Mouse (Mus musculus): ENCODE results near the gene Cfap70. TPM values are rescaled to one million over a fixed set of nuclear protein-coding genes. Genes with fewer than 3 reads are reported as not detected.

Cfap70 gene
- total and polyA plus RNA-seq, 2 experiments from 2014 or later = 1.4 to 2.1 TPM

DNA sequence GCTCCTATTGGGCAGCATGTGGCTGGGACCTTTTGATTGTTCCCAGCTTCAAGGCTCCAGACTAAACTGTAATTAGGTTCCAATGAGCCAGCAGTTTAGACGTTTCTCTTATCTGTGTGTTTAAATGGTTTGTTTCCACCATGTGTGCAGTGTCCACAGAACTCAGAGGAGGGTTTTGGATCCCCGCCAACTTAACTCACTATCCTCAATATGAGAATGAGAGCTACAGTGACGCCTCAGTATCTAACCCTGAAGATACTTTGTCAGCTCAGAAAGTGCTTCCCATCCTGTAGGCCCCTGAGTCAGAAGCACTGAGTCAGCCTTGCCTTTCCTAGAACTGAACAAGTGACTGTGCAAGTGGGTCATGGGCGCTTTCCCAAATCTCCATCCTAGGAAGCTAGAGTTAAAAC, 74.9 kb downstream of the Cfap70 start:
- Histone ChIP-seq H3K4me1 (ENCODE audit: insufficient read depth) (no peaks in the 10 kb centered on the region), H3K4me3 (ENCODE audit: low read depth, low read length) (no peak overlapping the region), H3K4me2 (ENCODE audit: low read depth) (no peak overlapping the region), H3K9ac (no peak overlapping the region), H3K27ac (ENCODE audit: low read depth, low read length) (no peak overlapping the region), H3K36me3 (ENCODE audit: insufficient read depth) (peaks cover 57% of the 10 kb centered on the region), H3K9me3 (ENCODE audit: low read length) (no peaks in the 10 kb centered on the region), H3K27me3 (ENCODE audit: insufficient read depth, low read length) (no peaks in the 10 kb centered on the region)
- DNase-seq (no peak), ATAC-seq (no peak)
- no peak for TF ChIP-seq CTCF (IDR thresholded peaks at IDR 0.05; ENCODE audit: low read depth)
- 76% methylated on average over 4 of the region's 4 CpGs for WGBS

DNA sequence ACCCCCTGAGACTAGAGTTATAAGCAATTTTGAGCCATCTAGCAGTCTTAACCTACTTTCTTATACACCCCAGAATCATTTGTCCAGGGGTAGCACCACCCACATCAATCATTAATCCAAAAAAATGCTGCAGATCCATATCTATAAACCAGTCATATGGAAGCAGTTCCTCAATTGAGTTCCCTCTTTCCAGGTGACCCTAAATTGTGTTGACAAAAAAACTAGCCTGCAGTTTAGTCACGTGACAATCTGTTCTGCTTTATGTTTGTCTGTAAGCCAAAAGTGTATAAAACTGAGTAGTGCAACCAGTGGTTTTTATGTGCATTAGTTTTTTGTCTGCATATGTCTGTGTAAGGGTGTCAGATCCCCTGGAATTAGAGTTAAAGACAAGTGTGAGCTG, 80.2 kb downstream of the Cfap70 start:
- Histone ChIP-seq H3K27ac (ENCODE audit: low read depth, low read length) (no peak overlapping the region), H3K4me3 (ENCODE audit: low read depth, low read length) (no peak overlapping the region), H3K27me3 (ENCODE audit: insufficient read depth, low read length) (no peaks in the 10 kb centered on the region), H3K9me3 (ENCODE audit: low read length) (no peaks in the 10 kb centered on the region), H3K36me3 (ENCODE audit: insufficient read depth) (peaks cover 51% of the 10 kb centered on the region), H3K4me1 (ENCODE audit: insufficient read depth) (no peaks in the 10 kb centered on the region), H3K9ac (no peak overlapping the region), H3K4me2 (ENCODE audit: low read depth) (no peak overlapping the region)
- WGBS = 89% methylated on average over 1 of the region's 1 CpGs
- ATAC-seq (no peak), DNase-seq (no peak)
- TF ChIP-seq CTCF (IDR thresholded peaks at IDR 0.05; ENCODE audit: low read depth) = no peak

DNA sequence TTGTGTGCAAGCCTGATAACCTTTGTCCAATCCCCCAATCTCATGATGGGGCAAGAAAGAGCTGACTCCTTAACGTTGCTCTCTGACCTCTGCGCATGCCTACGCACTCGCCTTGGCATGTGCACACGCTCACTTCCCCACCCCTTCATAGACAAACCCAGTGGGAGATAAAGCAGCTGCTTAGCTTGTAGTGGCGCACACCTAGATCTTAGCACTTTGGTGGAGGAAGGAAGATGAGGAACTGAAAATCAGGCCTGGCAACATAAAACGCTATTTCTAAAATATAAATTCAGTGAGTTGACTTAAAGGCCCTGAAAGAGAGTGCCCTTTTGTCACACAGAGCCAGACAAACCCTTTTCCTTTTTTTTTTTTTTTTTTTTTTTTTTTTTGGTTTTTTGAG, 81.2 kb downstream of the Cfap70 start:
- no peaks in the 10 kb centered on the region for H3K9me3 ChIP-seq (ENCODE audit: low read length)
- TF ChIP-seq CTCF (IDR thresholded peaks at IDR 0.05; ENCODE audit: low read depth) = no peak
- no peak overlapping the region for H3K27ac ChIP-seq (ENCODE audit: low read depth, low read length)
- WGBS = 89% methylated on average over 7 of the region's 7 CpGs
- H3K9ac ChIP-seq = no peak overlapping the region
- H3K27me3 ChIP-seq (ENCODE audit: insufficient read depth, low read length) = no peaks in the 10 kb centered on the region
- no peak overlapping the region for H3K4me3 ChIP-seq (ENCODE audit: low read depth, low read length)
- ATAC-seq (no peak), DNase-seq (no peak)
- no peak overlapping the region for H3K4me2 ChIP-seq (ENCODE audit: low read depth)
- H3K4me1 ChIP-seq (ENCODE audit: insufficient read depth) = no peaks in the 10 kb centered on the region
- H3K36me3 ChIP-seq (ENCODE audit: insufficient read depth) = peaks cover 46% of the 10 kb centered on the region

DNA sequence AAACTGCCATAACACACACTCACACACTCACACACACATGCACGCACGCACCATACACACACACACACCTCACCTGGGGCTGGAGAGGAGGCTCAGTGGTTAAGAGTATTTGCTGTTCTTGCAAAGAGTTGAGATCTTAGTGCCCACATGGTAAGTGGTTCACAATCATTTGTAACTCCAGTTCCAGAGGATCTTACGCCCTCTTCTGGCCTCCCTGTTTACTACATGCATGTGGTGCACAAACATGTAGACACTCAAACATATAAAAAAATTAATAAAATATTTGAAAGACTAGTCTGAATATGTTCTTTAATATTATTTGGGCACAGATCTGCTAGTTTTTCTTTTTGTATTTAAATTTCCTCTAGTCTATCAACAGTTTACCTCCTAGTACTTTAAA, 83.8 kb downstream of the Cfap70 start:
- H3K4me1 ChIP-seq (ENCODE audit: insufficient read depth) = no peaks in the 10 kb centered on the region
- 93% methylated on average over 3 of the region's 3 CpGs for WGBS
- no peak overlapping the region for H3K4me3 ChIP-seq (ENCODE audit: low read depth, low read length)
- H3K36me3 ChIP-seq (ENCODE audit: insufficient read depth) = peaks cover 55% of the 10 kb centered on the region
- ATAC-seq (no peak), DNase-seq (no peak)
- H3K9ac ChIP-seq = no peak overlapping the region
- no peaks in the 10 kb centered on the region for H3K9me3 ChIP-seq (ENCODE audit: low read length)
- TF ChIP-seq CTCF (IDR thresholded peaks at IDR 0.05; ENCODE audit: low read depth) = no peak
- no peak overlapping the region for H3K4me2 ChIP-seq (ENCODE audit: low read depth)
- H3K27ac ChIP-seq (ENCODE audit: low read depth, low read length) = no peak overlapping the region
- H3K27me3 ChIP-seq (ENCODE audit: insufficient read depth, low read length) = no peaks in the 10 kb centered on the region

DNA sequence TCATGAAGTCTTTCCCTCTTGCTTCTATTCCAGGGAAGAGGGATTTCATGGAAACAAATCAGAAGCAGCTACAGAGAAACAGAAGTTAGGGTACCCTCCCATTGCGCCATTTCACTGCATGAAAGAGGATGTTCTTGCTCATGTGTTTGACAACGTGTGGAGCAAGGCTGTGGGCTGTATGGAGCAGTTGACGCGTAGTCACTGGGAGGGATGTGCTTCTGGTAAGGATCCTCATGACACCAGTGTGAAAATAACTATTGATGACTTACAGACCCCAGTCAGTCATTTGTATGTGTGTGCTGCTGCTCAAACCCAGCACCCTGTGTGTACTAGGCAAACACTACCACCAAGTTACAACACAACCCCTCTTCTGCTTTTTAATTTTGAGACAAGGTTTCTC, 88.8 kb downstream of the Cfap70 start:
- DNase-seq = no peak
- Histone ChIP-seq H3K9me3 (ENCODE audit: low read length) (no peaks in the 10 kb centered on the region), H3K27ac (ENCODE audit: low read depth, low read length) (no peak overlapping the region), H3K4me3 (ENCODE audit: low read depth, low read length) (no peak overlapping the region), H3K9ac (no peak overlapping the region), H3K27me3 (ENCODE audit: insufficient read depth, low read length) (no peaks in the 10 kb centered on the region), H3K4me2 (ENCODE audit: low read depth) (no peak overlapping the region), H3K36me3 (ENCODE audit: insufficient read depth) (peaks cover 82% of the 10 kb centered on the region), H3K4me1 (ENCODE audit: insufficient read depth) (no peaks in the 10 kb centered on the region)
- WGBS = 93% methylated on average over 4 of the region's 4 CpGs
- TF ChIP-seq CTCF (IDR thresholded peaks at IDR 0.05; ENCODE audit: low read depth) = no peak
- ATAC-seq = no peak

DNA sequence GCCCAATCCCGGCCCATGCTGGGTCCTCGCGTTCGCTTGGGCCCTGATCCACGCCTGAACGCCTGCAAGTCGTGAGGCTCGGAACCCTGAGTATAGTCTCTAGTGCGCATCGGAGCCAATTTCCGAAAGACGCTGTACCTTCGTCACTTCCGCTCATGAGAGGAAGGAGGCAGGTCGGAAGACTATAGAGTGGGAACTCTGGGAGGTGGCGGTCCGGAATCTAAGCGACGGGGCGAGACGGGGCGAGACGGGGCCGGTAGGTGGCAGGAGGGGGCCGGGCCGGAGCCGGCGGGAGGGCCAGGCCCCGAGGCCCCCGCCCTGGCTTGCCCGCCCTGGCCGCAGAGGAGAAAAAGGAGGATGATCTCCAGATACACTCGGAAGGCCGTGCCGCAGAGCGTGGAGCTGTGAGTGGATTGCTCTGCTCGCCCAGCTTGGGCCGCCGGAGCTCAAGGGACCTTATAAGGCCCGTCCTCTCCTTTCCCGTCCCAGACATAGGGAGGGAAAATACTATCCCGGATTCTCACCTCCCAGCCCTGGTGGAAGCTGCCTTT, 104.0 kb downstream of the Cfap70 start, which contains the start of the genes Ecd and Fam149b:
Ecd (minus strand) TSS at position 131 of the 551 bp plus-strand sequence.
Fam149b (plus strand) TSS at position 172 of the 551 bp plus-strand sequence.
- Histone ChIP-seq H3K36me3 (ENCODE audit: insufficient read depth) (peaks cover 13% of the 10 kb centered on the region), H3K4me2 (ENCODE audit: low read depth) (peak within 1 kb of the TSS; percentile 74), H3K9me3 (ENCODE audit: low read length) (no peaks in the 10 kb centered on the region), H3K27ac (ENCODE audit: low read depth, low read length) (peak within 1 kb of the TSS; percentile 90), H3K4me3 (ENCODE audit: low read depth, low read length) (peak within 1 kb of the TSS; percentile 95), H3K9ac (peak within 1 kb of the TSS; percentile 99), H3K4me1 (ENCODE audit: insufficient read depth) (peaks cover 16% of the 10 kb centered on the region), H3K27me3 (ENCODE audit: insufficient read depth, low read length) (no peaks in the 10 kb centered on the region)
- WGBS = under 1% methylated on average over 42 of the region's 42 CpGs
- peak; percentile 98 for DNase-seq
- TF ChIP-seq CTCF (IDR thresholded peaks at IDR 0.05; ENCODE audit: low read depth) = peak; percentile 50
- peak; percentile 99 for ATAC-seq

DNA sequence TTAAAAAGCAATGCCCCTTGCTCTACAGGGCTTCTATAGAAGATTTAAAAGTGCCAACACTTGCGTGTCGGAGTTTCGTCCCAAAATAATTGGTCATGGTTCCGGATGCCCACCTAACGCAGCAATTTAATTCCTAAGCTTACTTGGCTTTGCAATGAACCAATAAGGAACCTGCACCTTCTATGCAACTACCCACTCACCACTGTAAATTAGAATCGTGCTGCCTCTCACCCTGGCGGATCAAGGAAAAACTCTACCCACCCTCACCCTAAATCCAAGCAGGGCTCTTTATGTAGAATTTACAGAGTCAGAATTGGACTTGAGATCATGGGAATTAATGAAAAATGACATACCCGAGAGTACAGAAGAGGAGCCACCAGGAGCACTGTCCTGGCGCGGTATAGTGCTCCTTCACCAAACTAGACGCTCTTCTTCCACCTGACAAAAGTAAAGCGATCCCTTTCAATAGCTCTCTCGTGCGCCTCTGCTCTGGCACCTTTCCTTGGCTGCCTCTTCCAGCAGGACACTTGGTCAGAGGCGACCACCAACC, 104.5 kb downstream of the Cfap70 start:
- H3K27ac ChIP-seq (ENCODE audit: low read depth, low read length) = peak overlapping the region; percentile 90
- peaks cover 16% of the 10 kb centered on the region for H3K4me1 ChIP-seq (ENCODE audit: insufficient read depth)
- WGBS = 3% methylated on average over 15 of the region's 15 CpGs
- no peaks in the 10 kb centered on the region for H3K9me3 ChIP-seq (ENCODE audit: low read length)
- peak overlapping the region; percentile 99 for H3K9ac ChIP-seq
- ATAC-seq (peak; percentile 59), DNase-seq (no peak)
- peaks cover 13% of the 10 kb centered on the region for H3K36me3 ChIP-seq (ENCODE audit: insufficient read depth)
- H3K4me2 ChIP-seq (ENCODE audit: low read depth) = peak overlapping the region; percentile 74
- no peaks in the 10 kb centered on the region for H3K27me3 ChIP-seq (ENCODE audit: insufficient read depth, low read length)
- no peak for TF ChIP-seq CTCF (IDR thresholded peaks at IDR 0.05; ENCODE audit: low read depth)
- H3K4me3 ChIP-seq (ENCODE audit: low read depth, low read length) = peak overlapping the region; percentile 95
